Mouse (Mus musculus): ENCODE measurements at regions not wholly inside any gene's neighbourhood (a gene's known extent, or its start where the extent isn't known, plus 50 kb on each side); places are given as distances from the start of the nearest gene placed in this dataset.
A peak's percentile ranks its signal among the peaks of the same experiment; 100 is the strongest.

- Histone ChIP-seq H3K4me1 (replicated peaks; ENCODE audit: low read depth, low read length) (no peaks in the 10 kb centered on the region), H3K4me3 (replicated peaks; ENCODE audit: low read length) (no peak overlapping the region), H3K9me3 (ENCODE audit: low read length) (no peaks in the 10 kb centered on the region), H3K36me3 (ENCODE audit: insufficient read depth, low read length) (no peaks in the 10 kb centered on the region), H3K27me3 (ENCODE audit: insufficient read depth, low read length) (no peaks in the 10 kb centered on the region)
- TF ChIP-seq NANOG (IDR thresholded peaks at IDR 0.05; ENCODE audit: borderline replicate concordance, low read length), result no peak
- TF ChIP-seq POU5F1 (IDR thresholded peaks at IDR 0.05; ENCODE audit: borderline replicate concordance, low read length), result no peak
- no peak for TF ChIP-seq CTCF (conservative IDR thresholded peaks at IDR 0.05; ENCODE audit: low read length)
Measured at GRCm38 (mm10) chr6:147789112-147789511, 257.9 kb upstream of the Far2 start.

GRCm38 (mm10) chr6:147793811-147794210, 253.2 kb upstream of the Far2 start:
- H3K27me3 ChIP-seq (ENCODE audit: insufficient read depth, low read length), result no peaks in the 10 kb centered on the region
- H3K9me3 ChIP-seq (ENCODE audit: low read length), result peaks cover 22% of the 10 kb centered on the region
- H3K4me3 ChIP-seq (replicated peaks; ENCODE audit: low read length), result no peak overlapping the region
- no peaks in the 10 kb centered on the region for H3K4me1 ChIP-seq (replicated peaks; ENCODE audit: low read depth, low read length)
- TF ChIP-seq NANOG (IDR thresholded peaks at IDR 0.05; ENCODE audit: borderline replicate concordance, low read length) (no peak), POU5F1 (IDR thresholded peaks at IDR 0.05; ENCODE audit: borderline replicate concordance, low read length) (no peak), CTCF (conservative IDR thresholded peaks at IDR 0.05; ENCODE audit: low read length) (no peak)
- no peaks in the 10 kb centered on the region for H3K36me3 ChIP-seq (ENCODE audit: insufficient read depth, low read length)

GRCm38 (mm10) chr6:147794351-147794750, 252.7 kb upstream of the Far2 start:
- no peaks in the 10 kb centered on the region for H3K36me3 ChIP-seq (ENCODE audit: insufficient read depth, low read length)
- no peaks in the 10 kb centered on the region for H3K27me3 ChIP-seq (ENCODE audit: insufficient read depth, low read length)
- peaks cover 22% of the 10 kb centered on the region for H3K9me3 ChIP-seq (ENCODE audit: low read length)
- no peak overlapping the region for H3K4me3 ChIP-seq (replicated peaks; ENCODE audit: low read length)
- no peak for TF ChIP-seq NANOG (IDR thresholded peaks at IDR 0.05; ENCODE audit: borderline replicate concordance, low read length)
- TF ChIP-seq CTCF (conservative IDR thresholded peaks at IDR 0.05; ENCODE audit: low read length), result no peak
- TF ChIP-seq POU5F1 (IDR thresholded peaks at IDR 0.05; ENCODE audit: borderline replicate concordance, low read length), result no peak
- no peaks in the 10 kb centered on the region for H3K4me1 ChIP-seq (replicated peaks; ENCODE audit: low read depth, low read length)

GRCm38 (mm10) chr6:147799009-147799727, 247.9 kb upstream of the Far2 start:
- Histone ChIP-seq H3K27me3 (ENCODE audit: insufficient read depth, low read length) (no peaks in the 10 kb centered on the region), H3K4me1 (replicated peaks; ENCODE audit: low read depth, low read length) (no peaks in the 10 kb centered on the region), H3K9me3 (ENCODE audit: low read length) (peaks cover 22% of the 10 kb centered on the region), H3K4me3 (replicated peaks; ENCODE audit: low read length) (no peak overlapping the region), H3K36me3 (ENCODE audit: insufficient read depth, low read length) (no peaks in the 10 kb centered on the region)
- TF ChIP-seq NANOG (IDR thresholded peaks at IDR 0.05; ENCODE audit: borderline replicate concordance, low read length) (no peak), POU5F1 (IDR thresholded peaks at IDR 0.05; ENCODE audit: borderline replicate concordance, low read length) (no peak), CTCF (conservative IDR thresholded peaks at IDR 0.05; ENCODE audit: low read length) (no peak)

- TF ChIP-seq NANOG (IDR thresholded peaks at IDR 0.05; ENCODE audit: borderline replicate concordance, low read length), result no peak
- Histone ChIP-seq H3K9me3 (ENCODE audit: low read length) (peaks cover 22% of the 10 kb centered on the region), H3K4me3 (replicated peaks; ENCODE audit: low read length) (no peak overlapping the region), H3K36me3 (ENCODE audit: insufficient read depth, low read length) (no peaks in the 10 kb centered on the region), H3K27me3 (ENCODE audit: insufficient read depth, low read length) (no peaks in the 10 kb centered on the region), H3K4me1 (replicated peaks; ENCODE audit: low read depth, low read length) (no peaks in the 10 kb centered on the region)
Measured at GRCm38 (mm10) chr6:147799861-147800260, 247.2 kb upstream of the Far2 start.

GRCm38 (mm10) chr6:147800846-147801245, 246.2 kb upstream of the Far2 start:
- Histone ChIP-seq H3K36me3 (ENCODE audit: insufficient read depth, low read length) (no peaks in the 10 kb centered on the region), H3K4me3 (replicated peaks; ENCODE audit: low read length) (no peak overlapping the region), H3K9me3 (ENCODE audit: low read length) (peaks cover 20% of the 10 kb centered on the region), H3K4me1 (replicated peaks; ENCODE audit: low read depth, low read length) (no peaks in the 10 kb centered on the region), H3K27me3 (ENCODE audit: insufficient read depth, low read length) (no peaks in the 10 kb centered on the region)
- TF ChIP-seq POU5F1 (IDR thresholded peaks at IDR 0.05; ENCODE audit: borderline replicate concordance, low read length), result no peak
- no peak for TF ChIP-seq CTCF (conservative IDR thresholded peaks at IDR 0.05; ENCODE audit: low read length)
- no peak for TF ChIP-seq NANOG (IDR thresholded peaks at IDR 0.05; ENCODE audit: borderline replicate concordance, low read length)

GRCm38 (mm10) chr6:147803893-147804292, 243.2 kb upstream of the Far2 start:
- no peaks in the 10 kb centered on the region for H3K27me3 ChIP-seq (ENCODE audit: insufficient read depth, low read length)

GRCm38 (mm10) chr6:147810710-147811109, 236.3 kb upstream of the Far2 start:
- H3K9me3 ChIP-seq (ENCODE audit: low read length), result 0 out of 2 replicates have a peak, but pooled peaks cover 3% of the 10 kb centered on the region
- no peak overlapping the region for H3K4me3 ChIP-seq (replicated peaks; ENCODE audit: low read length)
- H3K27me3 ChIP-seq (ENCODE audit: insufficient read depth, low read length), result no peaks in the 10 kb centered on the region
- TF ChIP-seq NANOG (IDR thresholded peaks at IDR 0.05; ENCODE audit: borderline replicate concordance, low read length) (no peak), POU5F1 (IDR thresholded peaks at IDR 0.05; ENCODE audit: borderline replicate concordance, low read length) (no peak), CTCF (conservative IDR thresholded peaks at IDR 0.05; ENCODE audit: low read length) (peak; percentile 73)
- no peaks in the 10 kb centered on the region for H3K4me1 ChIP-seq (replicated peaks; ENCODE audit: low read depth, low read length)
- no peaks in the 10 kb centered on the region for H3K36me3 ChIP-seq (ENCODE audit: insufficient read depth, low read length)

More at GRCm38 (mm10) chr6:147803893-147804292, 243.2 kb upstream of the Far2 start:
- TF ChIP-seq CTCF (conservative IDR thresholded peaks at IDR 0.05; ENCODE audit: low read length), result no peak
- no peak for TF ChIP-seq POU5F1 (IDR thresholded peaks at IDR 0.05; ENCODE audit: borderline replicate concordance, low read length)
- no peak for TF ChIP-seq NANOG (IDR thresholded peaks at IDR 0.05; ENCODE audit: borderline replicate concordance, low read length)
- Histone ChIP-seq H3K4me3 (replicated peaks; ENCODE audit: low read length) (no peak overlapping the region), H3K9me3 (ENCODE audit: low read length) (0 out of 2 replicates have a peak, but pooled peaks cover 2% of the 10 kb centered on the region), H3K4me1 (replicated peaks; ENCODE audit: low read depth, low read length) (no peaks in the 10 kb centered on the region), H3K36me3 (ENCODE audit: insufficient read depth, low read length) (no peaks in the 10 kb centered on the region)

- H3K4me1 ChIP-seq (replicated peaks; ENCODE audit: low read depth, low read length), result no peaks in the 10 kb centered on the region
- TF ChIP-seq POU5F1 (IDR thresholded peaks at IDR 0.05; ENCODE audit: borderline replicate concordance, low read length) (no peak), NANOG (IDR thresholded peaks at IDR 0.05; ENCODE audit: borderline replicate concordance, low read length) (no peak), CTCF (conservative IDR thresholded peaks at IDR 0.05; ENCODE audit: low read length) (no peak)
- no peaks in the 10 kb centered on the region for H3K36me3 ChIP-seq (ENCODE audit: insufficient read depth, low read length)
- H3K27me3 ChIP-seq (ENCODE audit: insufficient read depth, low read length), result no peaks in the 10 kb centered on the region
- no peak overlapping the region for H3K4me3 ChIP-seq (replicated peaks; ENCODE audit: low read length)
- H3K9me3 ChIP-seq (ENCODE audit: low read length), result no peaks in the 10 kb centered on the region
Measured at GRCm38 (mm10) chr6:147816861-147817260, 230.2 kb upstream of the Far2 start.
